Mouse (Mus musculus): ENCODE measurements around the gene Thap11.

Gene Thap11

DNA sequence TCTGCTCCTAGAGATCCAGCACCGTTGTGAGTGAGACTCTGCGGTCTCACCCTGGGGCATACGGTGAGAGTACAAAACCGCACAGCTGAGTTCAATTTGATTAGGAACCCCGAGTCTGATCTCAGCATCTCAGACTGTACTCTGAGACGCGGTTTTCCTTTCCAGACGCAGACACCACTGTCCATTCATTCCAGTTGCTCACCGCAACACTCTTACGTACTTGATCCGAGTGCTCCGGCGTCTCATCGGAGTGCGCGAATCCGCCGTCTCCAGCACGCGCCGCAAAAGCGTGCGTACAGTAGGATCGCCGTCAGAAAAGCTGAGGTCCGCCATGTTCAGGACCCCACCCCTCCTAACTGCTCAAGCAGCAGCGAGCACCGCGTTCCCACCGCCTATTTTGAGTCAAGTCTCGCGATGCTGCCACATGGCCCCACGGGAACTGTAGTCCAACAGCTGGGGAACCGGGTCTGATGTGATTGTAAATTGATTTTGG, 3.2 kb upstream of the Thap11 start:
- DNase-seq (ENCODE audit: low spot score in 2 of 2): peak; percentile 85 to 89

DNA sequence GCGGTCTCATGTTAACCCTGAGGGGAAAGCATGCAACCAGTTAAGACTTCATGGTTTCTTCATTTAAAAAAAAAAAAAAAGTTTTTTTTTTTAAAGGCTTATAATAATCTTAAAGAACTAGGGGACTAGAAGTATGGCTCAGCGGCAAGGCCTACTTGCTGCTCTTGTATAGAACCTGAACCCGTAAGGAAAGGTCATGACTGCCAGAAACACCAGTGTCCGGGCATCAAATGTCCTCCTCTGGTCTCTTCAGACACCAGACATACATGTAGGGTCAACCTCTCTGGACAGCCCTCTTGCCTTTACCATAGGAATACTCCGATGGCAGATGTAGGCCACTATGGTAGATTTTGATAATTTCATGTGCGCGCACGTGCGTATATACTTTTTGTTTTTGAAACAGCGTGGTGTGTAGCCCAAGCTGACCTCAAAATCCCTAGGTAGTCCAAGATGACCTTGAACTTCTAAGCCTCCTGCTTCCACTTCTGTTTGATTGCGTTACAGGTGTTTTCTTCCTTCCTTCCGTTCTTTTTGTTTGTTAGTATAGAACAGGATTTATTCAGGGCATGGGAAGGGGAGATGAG, 2.7 kb upstream of the Thap11 start:
- DNase-seq (ENCODE audit: low spot score in 2 of 2): no peak

- DNase-seq (ENCODE audit: low spot score in 2 of 2): no peak
These were observed 1.8 kb upstream of the Thap11 start, which contains the start of gene Cenpt for GRCm38 (mm10) chr8:105853178-105853577. Gene Cenpt (minus strand): TSS chr8:105853278.

GRCm38 (mm10) chr8:105854303-105854702, 629 bp upstream of the Thap11 start:
- DNase-seq (ENCODE audit: low spot score in 2 of 2): no peak

- DNase-seq (ENCODE audit: low spot score in 2 of 2): peak; percentile 21 to 22
These were observed 576 bp downstream of the Thap11 start for GRCm38 (mm10) chr8:105855248-105856167.

DNA sequence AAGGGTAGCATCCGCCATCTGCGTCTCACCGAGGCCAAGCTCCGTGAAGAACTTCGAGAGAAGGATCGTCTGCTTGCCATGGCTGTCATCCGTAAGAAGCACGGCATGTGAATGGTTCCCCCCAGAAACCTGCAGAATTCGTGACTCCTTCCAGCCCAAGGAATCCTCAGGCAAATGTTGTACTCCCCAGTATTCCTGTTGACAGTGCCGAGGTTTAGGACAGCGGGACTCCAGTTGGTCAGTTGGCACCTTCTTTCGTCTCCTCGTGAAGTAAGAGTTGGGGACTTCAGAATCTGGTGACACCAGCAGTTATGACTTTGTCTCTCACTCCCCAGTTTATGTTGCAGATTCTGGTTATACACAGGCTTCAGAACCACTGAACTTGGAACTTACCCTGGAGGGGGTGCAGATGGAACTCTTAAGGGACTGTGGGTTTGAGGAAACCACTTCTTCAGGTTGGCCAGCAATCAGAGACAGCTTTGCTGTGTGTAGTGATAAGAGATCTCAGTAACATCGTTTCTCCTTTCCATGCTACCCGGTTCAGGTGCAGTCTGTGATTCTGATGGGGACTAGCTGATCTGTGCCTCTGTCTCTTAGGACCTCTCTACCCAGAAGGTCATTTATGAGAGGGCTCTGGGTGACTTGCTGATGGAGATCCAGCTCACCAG, 1.4 kb downstream of the Thap11 start:
- DNase-seq (ENCODE audit: low spot score in 2 of 2): no peak

DNA sequence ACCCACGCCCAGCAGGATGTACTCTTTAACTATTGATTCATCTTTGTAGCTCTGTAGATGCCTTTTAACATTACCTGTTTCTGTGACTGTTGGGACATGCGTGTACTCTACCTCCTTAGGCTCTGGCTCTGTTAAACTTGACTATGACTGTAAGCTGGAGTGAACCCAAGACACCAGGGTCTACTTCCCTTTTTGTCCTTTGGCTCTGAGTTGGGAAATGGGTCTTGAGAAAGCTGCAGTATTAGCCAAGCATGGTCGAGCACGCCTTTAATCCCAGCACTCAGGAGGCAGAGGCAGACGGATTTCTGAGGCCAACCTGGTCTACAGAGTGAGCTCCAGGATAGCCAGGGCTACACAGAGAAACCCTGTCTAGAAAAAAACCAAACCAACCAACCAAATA, 3.6 kb downstream of the Thap11 start:
- peak in 1 of 2 experiments; percentile 29 for DNase-seq (ENCODE audit: low spot score in 2 of 2)

DNA sequence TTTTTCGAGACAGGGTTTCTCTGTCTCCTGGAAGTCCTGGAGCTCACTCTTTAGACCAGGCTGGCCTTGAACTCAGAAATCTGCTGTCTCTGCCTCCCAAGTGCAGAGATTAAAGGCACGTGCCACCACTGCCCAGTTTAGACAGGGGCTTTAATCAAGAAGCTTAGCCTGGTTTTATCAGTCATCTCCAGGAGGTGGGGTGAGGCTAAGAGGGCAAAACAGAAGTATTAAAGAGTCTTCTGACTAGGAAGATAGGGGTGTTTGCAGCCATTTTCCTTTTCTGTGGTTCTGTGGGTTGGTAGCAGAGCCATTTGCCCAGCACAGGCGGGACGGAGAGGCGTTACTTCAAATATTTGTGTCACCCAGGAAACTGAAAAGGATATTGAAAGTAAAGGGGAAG, 4.4 kb downstream of the Thap11 start:
- DNase-seq (ENCODE audit: low spot score in 2 of 2): peak; percentile 20 to 60

DNA sequence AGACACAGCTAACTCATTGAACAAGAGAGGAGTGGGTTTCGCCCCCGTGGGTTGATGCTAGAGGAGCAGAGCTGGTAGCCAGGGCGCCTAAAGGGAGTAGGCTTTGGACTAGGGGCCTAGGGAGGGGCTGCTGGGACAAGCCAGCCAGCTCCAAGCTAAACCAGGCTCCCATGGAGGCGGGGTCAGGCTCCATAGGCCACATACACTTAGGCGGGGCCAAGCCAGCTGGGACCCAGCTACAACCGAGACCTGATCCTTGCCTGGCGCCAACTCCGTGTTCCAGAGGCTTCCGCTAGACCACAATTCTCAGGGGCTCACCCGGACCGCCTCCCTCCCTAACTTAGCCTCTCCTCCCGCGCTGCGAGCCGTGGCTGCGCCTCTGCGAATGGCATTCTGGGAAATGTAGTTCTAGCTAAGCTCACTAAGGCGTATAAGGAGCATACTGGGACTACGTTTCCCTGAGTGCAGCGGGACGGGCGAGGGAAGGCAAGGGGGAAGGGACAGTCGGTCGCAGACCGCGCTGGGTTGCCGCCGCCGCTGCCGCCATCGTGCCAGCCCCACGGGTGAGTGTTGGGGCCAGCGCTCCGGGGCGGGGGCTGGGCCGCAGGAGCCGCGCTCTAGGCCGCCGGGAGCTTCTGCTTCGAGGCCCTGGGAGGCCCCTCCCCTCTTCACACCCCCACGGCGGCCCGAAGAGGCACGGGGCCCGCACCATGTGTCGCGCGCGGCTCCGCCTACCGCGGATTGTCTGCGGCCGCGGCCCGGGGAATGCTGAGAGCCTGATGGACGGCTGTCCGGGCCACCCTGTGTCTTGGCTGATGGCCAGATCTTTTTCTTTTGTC, 5.4 kb downstream of the Thap11 start, which contains the start of gene Nutf2:
Gene Nutf2 (plus strand): TSS at position 438 of the 839 bp plus-strand sequence.
- peak; percentile 94 to 95 for DNase-seq (ENCODE audit: low spot score in 2 of 2)

- DNase-seq (ENCODE audit: low spot score in 2 of 2): peak; percentile 26 to 34
These were observed 7.0 kb downstream of the Thap11 start for GRCm38 (mm10) chr8:105861951-105862350.

DNA sequence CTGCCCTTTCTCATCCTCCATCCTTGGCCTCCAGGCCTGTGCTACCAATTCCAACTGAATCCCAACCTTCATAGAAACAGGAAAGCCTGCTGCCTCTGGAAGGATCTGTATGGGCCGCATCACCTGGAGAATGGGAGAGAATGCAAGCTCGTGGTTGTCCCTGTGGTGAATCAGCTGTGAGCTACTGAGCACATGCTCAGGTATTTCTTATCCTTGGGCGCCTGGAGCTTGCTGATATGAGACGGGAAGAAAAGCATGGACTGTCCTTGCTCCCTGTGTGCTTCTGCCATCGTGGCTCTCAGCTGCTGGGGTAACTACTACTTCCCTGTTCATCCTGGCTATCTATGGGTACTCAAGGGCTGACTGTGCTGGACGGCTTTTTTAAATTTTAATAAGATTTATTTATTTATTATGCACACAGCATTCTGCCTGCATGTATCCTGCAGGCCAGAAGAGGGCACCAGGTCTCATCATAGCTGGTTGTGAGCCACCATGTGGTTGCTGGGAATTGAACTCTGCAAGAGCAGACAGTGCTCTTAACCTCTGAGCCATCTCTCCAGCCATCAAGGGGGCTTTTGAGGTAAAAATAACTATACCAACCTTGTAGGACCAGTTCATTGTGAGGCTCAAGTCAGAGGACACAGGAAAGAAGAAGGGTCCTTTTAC, 11.6 kb downstream of the Thap11 start:
- no peak for DNase-seq (ENCODE audit: low spot score in 2 of 2)

DNA sequence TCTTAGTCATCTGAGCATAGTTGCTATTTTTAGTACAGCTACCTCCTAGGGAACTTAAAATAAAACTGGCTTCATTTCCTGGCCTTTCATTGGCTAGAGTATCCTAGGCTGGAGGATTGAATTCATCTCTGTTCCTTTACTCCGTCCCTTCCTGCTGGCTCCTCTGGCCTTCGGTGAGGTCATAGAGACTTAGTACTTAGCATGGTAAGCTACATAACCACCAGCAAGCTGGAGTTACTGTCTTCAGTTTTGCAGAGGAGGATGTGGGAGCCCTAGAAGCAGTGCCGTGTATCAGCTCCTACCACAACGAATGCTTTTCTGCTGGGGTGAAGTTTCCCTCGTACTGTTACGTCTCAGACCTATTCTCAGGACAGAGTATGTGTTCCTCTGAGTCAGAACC, 19.4 kb downstream of the Thap11 start:
- DNase-seq (ENCODE audit: low spot score in 2 of 2): no peak

- peak; percentile 76 to 81 for DNase-seq (ENCODE audit: low spot score in 2 of 2)
These were observed 26.0 kb downstream of the Thap11 start, which contains the start of gene Edc4 for GRCm38 (mm10) chr8:105880754-105881520. Gene Edc4 (plus strand): TSS chr8:105880881.

GRCm38 (mm10) chr8:105889756-105890465, 35.0 kb downstream of the Thap11 start:
- no peak for DNase-seq (ENCODE audit: low spot score in 2 of 2)

GRCm38 (mm10) chr8:105890870-105891269, 35.9 kb downstream of the Thap11 start:
- DNase-seq (ENCODE audit: low spot score in 2 of 2): no peak

DNA sequence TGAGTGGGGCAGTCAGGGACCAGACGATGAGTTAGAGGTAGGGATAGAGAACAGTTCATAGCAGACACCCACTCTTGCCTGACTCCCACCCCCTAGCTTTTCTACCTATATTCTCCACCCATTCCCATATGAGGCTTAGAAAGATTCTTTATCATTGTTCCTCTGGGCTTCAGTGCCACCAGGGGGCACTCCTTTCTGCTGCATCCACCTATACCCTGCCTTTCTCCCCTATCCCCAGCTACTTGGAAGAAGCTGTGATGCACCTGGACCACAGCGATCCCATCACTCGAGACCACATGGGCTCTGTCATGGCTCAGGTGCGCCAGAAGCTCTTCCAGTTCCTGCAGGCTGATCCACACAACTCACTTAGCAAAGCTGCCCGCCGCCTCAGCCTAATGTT, 37.5 kb downstream of the Thap11 start:
- DNase-seq (ENCODE audit: low spot score in 2 of 2): no peak

GRCm38 (mm10) chr8:105893339-105893738, 38.4 kb downstream of the Thap11 start, which contains the start of gene Nrn1l:
Gene Nrn1l (plus strand): TSS chr8:105893567.
- no peak for DNase-seq (ENCODE audit: low spot score in 2 of 2)

DNA sequence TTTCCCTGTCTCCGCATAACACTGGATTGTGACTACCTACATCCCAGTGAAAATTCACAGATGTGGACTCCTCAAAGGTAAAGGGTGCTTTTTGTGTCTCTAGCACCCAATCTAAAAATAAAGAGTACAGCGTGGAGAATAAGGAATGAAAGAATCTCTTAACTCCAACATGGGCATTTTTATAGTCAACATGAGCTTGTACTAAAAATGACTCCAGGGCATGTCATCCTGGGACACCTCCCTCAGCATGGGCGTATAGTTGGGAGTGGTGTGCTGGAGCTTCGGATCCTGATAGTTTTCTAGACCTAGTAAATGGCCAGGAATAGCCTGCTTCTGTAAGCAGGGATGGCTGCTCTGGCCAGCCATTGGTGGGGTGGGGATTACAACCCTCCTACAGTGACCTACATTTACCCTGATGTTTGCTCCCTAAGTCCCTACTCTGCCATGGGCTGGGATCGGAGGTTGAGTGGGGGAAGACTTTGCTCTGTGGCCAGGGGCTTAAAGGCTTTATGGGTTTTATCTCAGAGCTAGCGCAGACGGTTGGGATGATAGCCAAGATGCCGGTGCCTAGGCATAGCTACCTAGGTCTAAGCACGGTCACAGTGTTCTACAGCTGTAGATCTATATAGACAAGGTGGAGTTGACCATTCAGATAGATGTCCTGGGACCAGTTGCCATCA, 43.0 kb downstream of the Thap11 start:
- DNase-seq (ENCODE audit: low spot score in 2 of 2): no peak
